Mouse (Mus musculus): ENCODE measurements at regions not wholly inside any gene's neighbourhood (a gene's known extent, or its start where the extent isn't known, plus 50 kb on each side); places are given as distances from the start of the nearest gene placed in this dataset.

GRCm38 (mm10) chr8:40150911-40151797 is 523.7 kb upstream of the Adam24 start:
- intact Hi-C loops (cut with DNase I; ENCODE audit: low total_unique reads): no loop called here
- DNase-seq: peak; percentile 24

GRCm38 (mm10) chr8:40152451-40152850 is 522.4 kb upstream of the Adam24 start:
- DNase-seq: no peak
- intact Hi-C loops (cut with DNase I; ENCODE audit: low total_unique reads): no loop called here

GRCm38 (mm10) chr8:40186715-40187583 is 487.9 kb upstream of the Adam24 start:
- intact Hi-C loops (cut with DNase I; ENCODE audit: low total_unique reads): loop anchor here (5.0 kb wide), 1 partner anchor 230 kb away; no protein-coding TSS in a partner anchor

GRCm38 (mm10) chr8:40187584-40187934 is 487.3 kb upstream of the Adam24 start:
- intact Hi-C loops (cut with DNase I; ENCODE audit: low total_unique reads): loop anchor here (5.0 kb wide), 1 partner anchor 230 kb away; no protein-coding TSS in a partner anchor
- DNase-seq: peak; percentile 4

More at GRCm38 (mm10) chr8:40186715-40187583, 487.9 kb upstream of the Adam24 start:
- no peak for DNase-seq

- intact Hi-C loops (cut with DNase I; ENCODE audit: low total_unique reads): no loop called here
- DNase-seq: no peak
These were observed 482.6 kb upstream of the Adam24 start for GRCm38 (mm10) chr8:40192266-40192665.

GRCm38 (mm10) chr8:40193148-40193547 is 481.7 kb upstream of the Adam24 start:
- intact Hi-C loops (cut with DNase I; ENCODE audit: low total_unique reads): no loop called here
- DNase-seq: no peak

GRCm38 (mm10) chr8:40210871-40211270 is 464.0 kb upstream of the Adam24 start:
- DNase-seq: no peak
- intact Hi-C loops (cut with DNase I; ENCODE audit: low total_unique reads): no loop called here

GRCm38 (mm10) chr8:40223521-40223920 is 451.4 kb upstream of the Adam24 start:
- DNase-seq: no peak

GRCm38 (mm10) chr8:40227262-40227661 is 447.6 kb upstream of the Adam24 start:
- no peak for DNase-seq
- intact Hi-C loops (cut with DNase I; ENCODE audit: low total_unique reads): no loop called here

More at GRCm38 (mm10) chr8:40223521-40223920, 451.4 kb upstream of the Adam24 start:
- intact Hi-C loops (cut with DNase I; ENCODE audit: low total_unique reads): no loop called here

All from gastrocnemius, postnatal 14 days (tissue).